Mouse (Mus musculus): ENCODE data around the gene Tmem104. TPM values are rescaled to one million over a fixed set of nuclear protein-coding genes. Genes with fewer than 3 reads are reported as not detected.

Gene Tmem104
- polyA plus RNA-seq, 1 experiment from 2014 or later: 10.3 TPM

- Histone ChIP-seq H3K36me3 (no peaks in the 10 kb centered on the region), H3K4me2 (replicated peaks) (no peak overlapping the region), H3K27ac (no peak overlapping the region), H3K4me1 (replicated peaks) (peaks cover 45% of the 10 kb centered on the region), H3K9me3 (no peaks in the 10 kb centered on the region), H3K27me3 (peaks cover 74% of the 10 kb centered on the region), H3K4me3 (replicated peaks) (no peak overlapping the region), H3K9ac (replicated peaks) (no peak overlapping the region)
- ATAC-seq: no peak
- 36% methylated on average over 10 of the region's 10 CpGs for WGBS
Observed at GRCm38 (mm10) chr11:115160883-115161577, 26.3 kb upstream of the Tmem104 start.

- Histone ChIP-seq H3K9me3 (no peaks in the 10 kb centered on the region), H3K9ac (replicated peaks) (no peak overlapping the region), H3K27ac (no peak overlapping the region), H3K4me1 (replicated peaks) (peaks cover 46% of the 10 kb centered on the region), H3K4me3 (replicated peaks) (no peak overlapping the region), H3K4me2 (replicated peaks) (no peak overlapping the region), H3K27me3 (peaks cover 71% of the 10 kb centered on the region), H3K36me3 (no peaks in the 10 kb centered on the region)
- no peak for ATAC-seq
- 64% methylated on average over 9 of the region's 9 CpGs for WGBS
Observed at GRCm38 (mm10) chr11:115161578-115162204, 25.6 kb upstream of the Tmem104 start.

GRCm38 (mm10) chr11:115162205-115162601, 25.1 kb upstream of the Tmem104 start:
- 24% methylated on average over 9 of the region's 9 CpGs for WGBS
- ATAC-seq: no peak
- Histone ChIP-seq H3K9ac (replicated peaks) (no peak overlapping the region), H3K27ac (no peak overlapping the region), H3K36me3 (no peaks in the 10 kb centered on the region), H3K4me2 (replicated peaks) (peak overlapping the region; percentile 63), H3K4me3 (replicated peaks) (no peak overlapping the region), H3K27me3 (peaks cover 66% of the 10 kb centered on the region), H3K4me1 (replicated peaks) (peaks cover 46% of the 10 kb centered on the region), H3K9me3 (no peaks in the 10 kb centered on the region)

- Histone ChIP-seq H3K4me1 (replicated peaks) (peaks cover 45% of the 10 kb centered on the region), H3K36me3 (no peaks in the 10 kb centered on the region), H3K27me3 (peaks cover 62% of the 10 kb centered on the region), H3K9me3 (no peaks in the 10 kb centered on the region), H3K4me3 (replicated peaks) (peak within 1 kb of the TSS; percentile 42), H3K27ac (no peak within 1 kb of the TSS), H3K9ac (replicated peaks) (peak within 1 kb of the TSS; percentile 47), H3K4me2 (replicated peaks) (peak within 1 kb of the TSS; percentile 63)
- under 1% methylated on average over 47 of the region's 47 CpGs for WGBS
- ATAC-seq: peak; percentile 93
Observed at GRCm38 (mm10) chr11:115162832-115163480, 24.3 kb upstream of the Tmem104 start, which contains the start of gene Slc9a3r1. Gene Slc9a3r1 (plus strand): TSS chr11:115163341.

GRCm38 (mm10) chr11:115163568-115164150, 23.6 kb upstream of the Tmem104 start:
- H3K4me1 ChIP-seq (replicated peaks): peaks cover 40% of the 10 kb centered on the region
- no peaks in the 10 kb centered on the region for H3K36me3 ChIP-seq
- ATAC-seq: peak; percentile 32; the same call in 1 of the 2 replicates
- peak overlapping the region; percentile 47 for H3K9ac ChIP-seq (replicated peaks)
- no peak overlapping the region for H3K27ac ChIP-seq
- no peaks in the 10 kb centered on the region for H3K9me3 ChIP-seq
- H3K4me3 ChIP-seq (replicated peaks): peak overlapping the region; percentile 42
- H3K27me3 ChIP-seq: peaks cover 62% of the 10 kb centered on the region
- peak overlapping the region; percentile 63 for H3K4me2 ChIP-seq (replicated peaks)
- WGBS: under 1% methylated on average over 47 of the region's 47 CpGs

GRCm38 (mm10) chr11:115164341-115164975, 22.8 kb upstream of the Tmem104 start:
- Histone ChIP-seq H3K36me3 (no peaks in the 10 kb centered on the region), H3K9ac (replicated peaks) (peak overlapping the region; percentile 47), H3K27me3 (peaks cover 62% of the 10 kb centered on the region), H3K4me3 (replicated peaks) (peak overlapping the region; percentile 42), H3K4me2 (replicated peaks) (peak overlapping the region; percentile 63), H3K27ac (no peak overlapping the region), H3K4me1 (replicated peaks) (peaks cover 40% of the 10 kb centered on the region), H3K9me3 (no peaks in the 10 kb centered on the region)
- 1% methylated on average over 14 of the region's 14 CpGs for WGBS
- ATAC-seq: no peak

GRCm38 (mm10) chr11:115164976-115165374, 22.3 kb upstream of the Tmem104 start:
- peaks cover 40% of the 10 kb centered on the region for H3K4me1 ChIP-seq (replicated peaks)
- peak overlapping the region; percentile 47 for H3K9ac ChIP-seq (replicated peaks)
- peaks cover 61% of the 10 kb centered on the region for H3K27me3 ChIP-seq
- peak overlapping the region; percentile 42 for H3K4me3 ChIP-seq (replicated peaks)
- ATAC-seq: no peak
- WGBS: 2% methylated on average over 9 of the region's 9 CpGs
- H3K27ac ChIP-seq: no peak overlapping the region
- no peaks in the 10 kb centered on the region for H3K36me3 ChIP-seq
- H3K4me2 ChIP-seq (replicated peaks): peak overlapping the region; percentile 63
- no peaks in the 10 kb centered on the region for H3K9me3 ChIP-seq

GRCm38 (mm10) chr11:115166776-115167175, 20.5 kb upstream of the Tmem104 start:
- ATAC-seq: no peak
- peaks cover 47% of the 10 kb centered on the region for H3K27me3 ChIP-seq
- peaks cover 42% of the 10 kb centered on the region for H3K4me1 ChIP-seq (replicated peaks)
- H3K4me2 ChIP-seq (replicated peaks): no peak overlapping the region
- no peaks in the 10 kb centered on the region for H3K36me3 ChIP-seq
- no peak overlapping the region for H3K27ac ChIP-seq
- no peak overlapping the region for H3K9ac ChIP-seq (replicated peaks)
- no peak overlapping the region for H3K4me3 ChIP-seq (replicated peaks)
- 97% methylated on average over 3 of the region's 3 CpGs for WGBS
- no peaks in the 10 kb centered on the region for H3K9me3 ChIP-seq

GRCm38 (mm10) chr11:115167631-115168249, 19.5 kb upstream of the Tmem104 start:
- no peak overlapping the region for H3K4me2 ChIP-seq (replicated peaks)
- H3K27me3 ChIP-seq: peaks cover 37% of the 10 kb centered on the region
- no peak for ATAC-seq
- H3K9ac ChIP-seq (replicated peaks): no peak overlapping the region
- H3K36me3 ChIP-seq: no peaks in the 10 kb centered on the region
- no peaks in the 10 kb centered on the region for H3K9me3 ChIP-seq
- peaks cover 45% of the 10 kb centered on the region for H3K4me1 ChIP-seq (replicated peaks)
- WGBS: 88% methylated on average over 8 of the region's 8 CpGs
- no peak overlapping the region for H3K4me3 ChIP-seq (replicated peaks)
- no peak overlapping the region for H3K27ac ChIP-seq

- Histone ChIP-seq H3K9ac (replicated peaks) (no peak overlapping the region), H3K4me2 (replicated peaks) (no peak overlapping the region), H3K27ac (no peak overlapping the region), H3K4me1 (replicated peaks) (peaks cover 45% of the 10 kb centered on the region), H3K27me3 (peaks cover 28% of the 10 kb centered on the region), H3K36me3 (no peaks in the 10 kb centered on the region), H3K9me3 (no peaks in the 10 kb centered on the region), H3K4me3 (replicated peaks) (no peak overlapping the region)
- WGBS: 88% methylated on average over 4 of the region's 4 CpGs
- no peak for ATAC-seq
Observed at GRCm38 (mm10) chr11:115169430-115169829, 17.9 kb upstream of the Tmem104 start.

GRCm38 (mm10) chr11:115171125-115171524, 16.2 kb upstream of the Tmem104 start:
- Histone ChIP-seq H3K9ac (replicated peaks) (no peak overlapping the region), H3K27me3 (peaks cover 23% of the 10 kb centered on the region), H3K27ac (no peak overlapping the region), H3K9me3 (no peaks in the 10 kb centered on the region), H3K36me3 (no peaks in the 10 kb centered on the region), H3K4me1 (replicated peaks) (peaks cover 45% of the 10 kb centered on the region), H3K4me3 (replicated peaks) (no peak overlapping the region), H3K4me2 (replicated peaks) (no peak overlapping the region)
- WGBS: 46% methylated on average over 8 of the region's 8 CpGs
- no peak for ATAC-seq
